Mouse (Mus musculus) skeletal muscle tissue, adult 2 months (tissue): ENCODE measurements around the gene Gm15319.
"Not testable (repeated sequence)": the region's sequence is repeated elsewhere in the genome, so short reads cannot be mapped to it uniquely, and the experiment has no call there.

ENCODE experiments used
- DNase-seq: peaks from one replicate; pipeline ENCODE4 v3.0.0-alpha.2; 2012; ENCODE audit warnings: low read depth, low spot score

The Gm15319 gene

DNA sequence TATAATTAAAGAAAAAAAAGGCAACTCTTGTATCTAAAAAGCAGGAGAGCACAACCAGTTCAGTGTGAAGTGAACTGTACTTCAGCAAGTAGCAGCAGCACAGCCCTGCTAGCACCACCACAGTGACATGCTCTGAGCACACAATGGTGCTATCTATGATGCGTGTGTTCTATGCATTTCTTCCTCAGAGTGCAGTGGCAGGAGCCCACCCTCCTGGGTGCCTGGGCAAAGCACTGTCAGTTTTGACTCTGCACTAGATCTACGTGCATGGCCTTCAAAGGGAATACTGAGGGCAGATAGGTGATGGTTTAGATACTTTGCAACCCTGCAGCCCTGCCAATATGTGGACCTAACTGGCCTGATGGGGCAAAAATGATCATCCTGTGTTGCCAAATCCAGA is at the start of gene Gm15319:
Gene Gm15319 (minus strand): TSS at position 101 of the 400 bp plus-strand sequence.
- not testable (repeated sequence) for DNase-seq

DNA sequence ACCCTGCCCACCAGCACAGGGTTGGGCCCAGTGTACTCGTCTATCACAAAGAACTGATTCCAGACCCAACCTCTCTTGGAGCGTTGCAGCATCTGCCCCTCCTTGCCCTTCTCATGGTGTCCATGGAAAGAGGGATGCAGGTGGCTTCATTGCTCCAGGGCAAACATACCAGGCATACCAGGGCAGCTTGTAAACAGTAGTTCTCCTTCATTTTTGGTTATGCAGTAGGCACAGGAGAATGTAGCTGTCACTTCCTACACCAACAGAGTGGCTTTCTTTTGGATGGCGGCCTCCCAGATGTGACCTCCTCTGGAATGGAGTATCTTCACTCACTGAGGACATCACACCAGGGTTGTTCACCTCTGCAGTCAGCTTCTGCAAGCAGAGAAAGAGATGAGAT is 47.3 kb upstream of the Gm15319 start:
- not testable (repeated sequence) for DNase-seq

DNA sequence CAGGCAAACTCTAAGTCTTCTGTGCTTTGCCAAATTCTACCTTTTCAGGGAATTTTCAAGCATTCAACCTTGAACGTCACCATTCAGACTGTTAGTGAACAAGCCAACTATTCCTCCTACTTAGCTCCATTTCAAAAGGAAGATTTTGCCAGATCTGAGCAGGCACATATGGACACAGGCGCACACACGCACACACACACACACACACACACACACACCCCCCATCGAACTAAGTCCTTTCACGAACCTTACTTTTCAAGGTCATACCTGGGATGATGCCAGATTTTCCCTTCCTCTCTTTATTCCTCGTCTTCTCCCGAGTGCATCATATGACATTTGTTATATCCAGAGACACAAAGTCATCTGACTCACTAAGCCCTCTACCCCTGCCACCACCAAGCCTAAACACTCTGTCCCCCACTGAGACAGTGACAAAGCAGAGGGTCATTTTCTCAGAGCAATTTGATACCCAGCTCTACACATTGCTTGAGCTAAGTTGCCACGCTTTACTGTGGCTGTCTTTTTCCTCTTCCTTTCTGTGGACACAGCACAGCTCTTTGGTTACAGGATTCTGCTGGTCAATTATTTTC is 45.5 kb upstream of the Gm15319 start:
- DNase-seq, result not testable (repeated sequence)

DNA sequence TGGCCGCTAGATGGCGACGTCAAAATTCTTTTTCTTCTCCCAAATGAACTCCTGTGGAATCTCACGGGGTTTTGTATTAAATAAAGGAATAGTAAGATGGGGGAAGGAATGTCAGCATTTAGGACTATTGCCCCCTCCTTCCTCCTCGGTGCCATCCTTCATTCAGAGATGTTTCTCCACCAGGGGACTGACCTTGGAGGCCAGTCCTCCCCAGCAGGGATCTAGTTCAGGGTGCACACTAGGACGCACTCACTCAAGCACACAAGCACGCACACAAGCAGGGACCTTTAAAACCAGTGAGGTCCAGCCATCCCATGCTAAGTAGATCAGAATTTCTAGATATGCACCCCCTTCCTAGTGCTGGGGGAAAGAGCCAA is 26.3 kb upstream of the Gm15319 start:
- not testable (repeated sequence) for DNase-seq

DNA sequence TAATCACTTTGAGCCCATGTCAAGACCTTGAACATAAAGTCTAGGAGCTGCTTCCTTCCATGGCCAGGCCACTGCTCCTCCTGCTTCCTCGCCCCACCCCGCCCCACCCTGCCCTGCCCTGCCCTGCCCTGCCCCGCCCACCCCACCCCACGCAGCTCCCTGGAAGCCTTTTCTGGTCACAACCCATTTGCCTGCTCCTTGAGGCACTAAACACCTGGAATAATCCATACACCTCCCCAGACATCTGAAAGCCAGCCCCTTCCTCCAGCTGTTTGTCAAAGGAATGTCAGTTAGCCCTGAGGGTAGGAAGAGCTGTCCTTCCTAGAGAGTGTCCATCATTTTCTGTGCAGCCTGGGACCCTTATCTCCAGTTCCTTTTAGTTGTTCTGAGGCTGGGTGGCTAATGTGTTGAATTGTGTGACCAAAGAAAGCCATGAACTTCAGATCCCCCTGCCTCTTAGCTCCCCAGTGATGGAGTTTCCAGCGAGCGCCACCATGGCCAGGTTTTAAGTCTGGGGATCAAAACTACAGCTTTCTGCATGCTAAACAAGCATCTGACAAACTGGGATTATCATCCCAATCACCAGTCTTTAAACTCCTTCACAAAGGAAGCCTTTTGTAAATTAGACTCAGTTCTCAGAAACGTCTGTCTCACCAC is 25.8 kb upstream of the Gm15319 start:
- DNase-seq, result not testable (repeated sequence)

DNA sequence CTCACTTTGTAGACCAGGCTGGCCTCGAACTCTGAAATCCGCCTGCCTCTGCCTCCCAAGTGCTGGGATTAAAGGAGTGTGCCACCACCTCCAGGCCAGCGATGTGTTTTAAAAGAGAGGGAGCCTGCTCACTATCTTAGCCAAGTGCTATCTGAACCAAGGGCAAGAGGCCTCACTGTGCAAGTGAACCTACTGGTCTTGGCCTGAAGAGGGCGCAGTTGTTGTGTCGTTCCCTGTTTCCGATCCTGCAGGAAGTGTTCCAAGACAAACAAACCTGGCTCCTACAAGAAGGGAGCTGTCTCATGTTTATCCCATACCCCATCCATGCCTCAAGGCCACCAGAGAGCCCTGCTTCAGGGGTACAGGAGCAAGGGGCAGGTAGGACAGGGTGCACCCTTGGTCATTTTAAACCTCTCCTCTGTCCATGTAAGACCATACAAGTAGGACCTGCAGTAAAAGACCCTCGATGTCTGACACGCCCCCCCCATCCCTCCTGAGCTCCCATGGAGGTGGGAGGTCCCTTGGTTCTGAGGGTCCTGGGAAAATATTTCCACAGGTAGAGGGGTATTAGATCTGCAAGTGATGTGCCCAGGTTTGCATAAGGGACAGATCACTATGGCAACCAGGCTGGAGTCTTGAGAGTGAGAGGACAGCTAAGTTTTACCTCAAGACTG is 24.2 kb upstream of the Gm15319 start:
- DNase-seq, result not testable (repeated sequence)

DNA sequence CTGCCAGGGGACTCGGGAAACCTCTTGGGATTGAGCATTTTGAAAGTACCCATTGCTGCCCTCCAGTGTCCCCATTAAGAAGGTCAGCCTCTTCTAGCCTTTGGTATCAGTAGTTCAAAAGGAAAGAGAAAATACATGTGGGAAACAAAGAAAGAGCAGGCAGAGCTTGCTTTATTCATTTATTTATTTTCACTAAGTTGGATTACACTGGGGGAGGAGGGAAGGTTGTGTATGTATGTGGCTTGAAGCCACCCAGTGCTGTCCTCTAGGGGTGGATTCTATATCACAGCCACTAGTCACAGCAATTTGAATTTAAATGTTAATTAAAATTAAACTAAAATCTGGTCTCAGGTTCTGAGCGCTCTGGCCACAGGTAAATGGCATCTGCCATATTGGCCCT is 22.0 kb upstream of the Gm15319 start:
- DNase-seq, result not testable (repeated sequence)

DNA sequence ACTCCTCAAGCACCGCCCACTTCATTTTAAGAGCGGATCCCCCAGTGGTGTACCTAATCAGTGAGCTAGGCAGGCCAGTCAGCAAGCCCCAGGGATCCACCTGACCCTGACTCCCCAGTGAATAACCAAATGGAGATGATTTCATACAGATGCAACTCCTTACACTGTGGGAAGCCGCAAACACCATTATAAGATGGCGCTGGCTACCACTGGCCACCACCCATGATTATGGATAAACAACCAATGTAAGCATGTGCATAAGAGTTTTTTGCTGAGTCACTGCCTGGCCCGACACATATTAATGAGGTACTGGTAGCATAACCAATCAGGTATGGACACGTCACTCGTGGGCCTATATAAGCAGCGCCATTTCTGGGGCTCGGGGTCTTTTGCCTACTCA is 21.1 kb upstream of the Gm15319 start:
- DNase-seq, result not testable (repeated sequence)

DNA sequence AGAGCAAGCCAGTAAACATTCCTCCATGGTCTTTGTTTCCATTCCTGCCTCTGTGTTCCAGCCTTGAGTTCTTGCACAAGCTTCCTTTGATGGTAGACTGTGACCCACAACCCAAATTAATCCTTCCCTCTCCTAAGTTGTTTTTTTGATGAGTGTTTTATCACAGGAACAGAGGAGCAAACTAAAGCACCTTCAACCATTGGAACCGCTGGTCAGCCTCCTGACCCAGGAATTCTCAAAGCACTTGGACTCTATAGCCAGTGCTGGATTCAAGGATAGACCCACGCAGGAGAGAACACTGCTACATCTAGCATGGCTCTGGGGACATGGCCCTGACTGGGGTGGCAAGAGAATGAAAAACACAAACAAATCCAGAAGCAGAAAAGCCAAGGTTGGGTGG is 19.1 kb upstream of the Gm15319 start:
- DNase-seq, result not testable (repeated sequence)

DNA sequence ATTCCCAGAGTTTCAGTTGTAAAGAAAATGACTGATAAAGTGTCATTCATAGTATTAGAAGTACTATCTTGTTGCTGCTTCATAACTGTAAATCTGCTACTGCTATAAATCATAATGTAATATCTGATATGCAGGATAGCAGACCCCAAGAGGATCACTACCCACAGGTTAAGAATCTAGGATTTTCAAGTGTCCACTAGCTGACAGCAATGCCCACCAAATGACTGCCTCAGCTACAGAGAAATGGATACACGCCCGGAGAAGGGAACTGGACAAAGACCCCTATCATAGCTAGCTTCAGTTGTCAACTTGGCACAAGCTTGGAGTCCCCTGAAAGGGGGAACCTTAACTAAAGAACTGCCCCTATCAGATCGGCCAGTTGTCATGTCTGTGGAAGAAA is 18.6 kb upstream of the Gm15319 start:
- not testable (repeated sequence) for DNase-seq

DNA sequence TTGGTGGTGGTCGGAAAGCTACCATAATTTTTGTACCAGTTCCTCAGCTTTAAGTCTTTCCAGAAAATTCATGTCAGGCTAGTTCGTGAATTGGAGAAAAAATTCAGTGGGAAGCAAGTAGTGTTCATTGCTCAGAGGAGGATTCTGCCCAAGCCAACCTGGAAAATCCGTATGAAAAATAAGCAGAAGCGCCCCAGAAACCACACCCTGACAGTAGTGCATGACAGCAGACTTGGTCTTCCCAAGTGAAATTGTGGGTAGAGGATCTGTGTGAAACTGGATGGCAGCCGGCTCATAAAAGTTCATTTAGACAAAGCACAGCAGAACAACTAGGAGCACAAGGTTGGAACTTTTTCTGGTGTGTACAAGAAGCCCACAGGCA is 18.2 kb upstream of the Gm15319 start:
- not testable (repeated sequence) for DNase-seq

DNA sequence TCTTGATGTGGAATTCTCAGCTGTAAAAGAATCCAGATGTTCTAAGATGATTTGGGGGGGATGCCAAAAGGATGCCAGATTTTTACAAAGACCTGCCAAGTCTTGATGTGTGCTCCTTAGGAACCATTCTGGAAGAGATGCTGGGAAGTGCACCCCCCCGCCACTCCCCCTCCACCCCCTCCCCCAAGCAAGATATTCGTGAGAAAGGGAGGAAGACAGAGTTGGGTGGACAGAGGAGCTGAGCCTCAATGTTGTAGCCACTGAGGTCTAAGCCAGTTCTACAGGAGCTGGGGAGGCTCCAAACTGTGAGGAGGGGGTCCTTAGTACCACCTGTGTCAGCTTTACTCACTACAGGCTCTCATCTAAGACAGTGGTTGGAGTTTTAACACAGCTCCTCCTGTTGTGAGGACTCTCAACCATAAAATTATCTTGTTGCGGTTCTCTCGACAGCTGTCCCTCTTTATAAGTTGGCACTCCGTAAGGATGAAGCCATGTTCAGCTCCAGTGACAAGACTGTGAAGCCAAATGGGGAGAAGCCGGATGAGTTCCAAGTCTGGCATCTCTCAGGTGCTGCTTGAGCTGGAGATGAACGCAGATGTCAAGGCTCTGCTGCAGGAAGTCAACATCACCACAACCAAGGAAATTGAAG is 17.7 kb upstream of the Gm15319 start:
- DNase-seq, result not testable (repeated sequence)

DNA sequence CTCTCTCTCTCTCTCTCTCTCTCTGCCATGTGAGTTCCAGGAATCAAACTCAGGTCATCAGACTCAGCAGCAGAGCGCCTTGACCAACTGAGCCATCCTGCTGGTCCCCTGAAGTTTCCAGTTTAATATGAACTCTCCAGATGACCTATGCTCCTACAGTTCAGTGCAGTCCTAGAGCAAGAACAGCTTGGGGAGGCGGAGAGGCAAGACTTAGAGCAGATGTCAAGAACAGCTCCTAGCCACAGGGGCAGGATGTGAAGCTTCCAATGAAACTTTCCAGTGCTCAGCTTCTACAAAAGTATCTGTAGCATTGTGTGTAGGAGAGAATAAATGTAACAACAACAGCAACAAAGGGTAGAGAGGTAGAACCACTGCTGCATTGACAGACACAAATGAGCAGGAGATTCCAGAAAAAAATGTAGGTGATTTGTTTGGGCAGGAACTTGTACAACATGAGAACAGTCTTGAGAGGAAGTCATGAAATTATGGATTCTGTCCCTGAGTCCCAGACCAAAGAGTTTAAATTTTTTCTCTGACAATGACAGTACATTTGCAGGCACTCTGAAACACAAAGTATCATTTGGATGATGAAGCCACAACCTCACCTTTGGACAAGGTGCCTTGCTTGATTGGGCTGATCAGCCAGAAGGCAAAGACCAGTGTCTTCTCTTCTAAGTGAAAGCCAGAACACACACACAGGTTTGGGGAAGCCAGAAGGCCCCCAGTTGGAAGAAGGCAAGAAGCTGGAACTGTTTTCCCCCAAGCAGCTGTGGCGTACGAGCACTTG is 16.8 kb upstream of the Gm15319 start:
- DNase-seq, result not testable (repeated sequence)

DNA sequence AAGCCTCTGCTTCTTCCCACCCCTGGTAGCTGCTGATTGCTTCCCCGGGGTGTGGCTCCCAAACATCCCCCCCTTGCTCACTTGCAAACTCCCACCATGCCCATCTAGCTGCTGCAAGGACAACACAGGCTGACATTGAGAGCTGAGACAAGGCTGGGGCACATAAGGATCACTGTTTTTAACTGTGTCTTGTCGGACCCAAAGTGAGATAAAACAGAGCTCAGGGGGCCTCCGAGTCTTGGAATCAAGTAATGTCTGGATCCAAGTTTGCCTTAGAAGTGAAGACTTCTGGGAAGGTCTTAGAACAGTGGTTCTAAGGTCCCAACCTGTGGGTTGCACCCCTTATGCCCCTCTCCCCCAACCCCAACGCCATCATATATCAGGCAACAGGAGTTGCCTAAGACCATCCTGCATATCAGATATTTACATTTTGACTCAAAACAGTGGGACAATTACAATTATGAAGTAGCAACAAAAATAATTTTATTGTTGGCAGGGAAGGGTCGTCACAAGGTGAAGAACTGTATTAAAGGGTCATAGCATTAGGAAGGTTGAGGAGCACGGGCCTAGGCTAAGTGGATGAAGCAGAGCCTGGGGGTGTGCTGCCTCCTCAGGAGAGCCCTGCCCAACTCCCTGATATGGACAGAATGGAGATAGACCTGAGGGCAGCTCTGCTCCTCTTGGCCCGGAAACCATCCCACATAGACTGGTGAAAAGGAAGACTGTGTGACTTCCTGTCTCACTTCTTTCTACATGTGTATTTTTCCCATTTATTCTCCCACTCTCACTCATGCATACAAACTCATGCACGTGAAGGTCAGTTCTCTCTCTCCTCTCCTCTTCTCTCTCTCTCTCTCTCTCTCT is 16.0 kb upstream of the Gm15319 start:
- DNase-seq, result not testable (repeated sequence)

DNA sequence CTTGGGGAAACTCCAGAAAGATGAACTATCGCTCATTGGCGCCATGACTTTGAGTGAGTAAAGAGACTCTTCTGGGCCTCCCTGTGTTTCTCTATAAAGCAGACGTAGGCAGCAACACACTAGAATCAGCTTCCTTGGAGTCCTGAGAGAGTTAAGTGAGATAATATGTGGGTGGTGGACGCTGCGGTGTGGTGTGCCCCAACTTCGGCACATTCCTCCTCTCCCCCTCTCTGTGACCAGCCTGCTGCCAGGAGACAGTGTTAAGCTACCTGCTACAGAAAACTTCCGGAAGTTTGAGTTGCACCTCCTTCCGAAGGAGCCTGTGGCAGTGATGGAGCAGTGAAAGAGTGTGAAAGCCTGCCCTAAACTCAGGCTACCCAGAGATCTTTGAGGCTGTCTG is 15.3 kb upstream of the Gm15319 start:
- DNase-seq, result not testable (repeated sequence)

DNA sequence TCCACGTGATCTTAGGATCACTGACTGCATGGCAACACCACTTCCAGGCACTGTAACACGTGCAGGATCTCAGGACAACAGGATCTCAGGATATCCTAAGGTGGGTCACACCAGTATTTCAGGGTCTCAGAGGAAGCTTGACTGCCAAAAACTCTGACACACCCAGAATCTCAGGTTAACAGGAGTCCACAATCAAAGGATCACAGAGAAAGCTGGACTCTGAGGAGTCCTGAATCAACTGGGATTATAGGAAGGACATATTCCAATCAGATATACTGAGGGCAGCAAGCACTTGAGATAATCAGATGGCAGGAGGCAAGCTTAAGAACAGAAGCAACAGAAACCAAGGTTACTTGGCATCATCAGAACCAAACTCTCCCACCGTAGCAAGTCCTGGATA is 12.7 kb upstream of the Gm15319 start:
- DNase-seq, result not testable (repeated sequence)

DNA sequence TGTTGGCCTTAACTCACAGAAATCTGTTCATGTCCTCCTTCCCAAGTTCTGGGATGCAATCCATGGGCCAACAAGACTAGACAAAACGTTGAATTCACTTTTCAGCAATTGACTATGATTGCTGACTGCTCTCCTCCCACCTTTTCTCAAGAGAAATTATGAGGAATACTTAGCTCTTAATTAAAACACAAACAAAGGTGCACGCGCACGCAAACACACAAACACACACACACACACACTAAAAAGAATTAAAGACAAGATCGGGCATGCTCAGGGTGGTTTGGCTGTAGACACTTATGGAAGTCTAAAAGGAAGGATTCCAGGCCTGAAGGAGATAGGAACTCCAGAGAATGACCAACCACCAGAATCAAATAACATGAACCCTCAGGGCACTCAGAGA is 6.6 kb downstream of the Gm15319 start:
- DNase-seq, result not testable (repeated sequence)

DNA sequence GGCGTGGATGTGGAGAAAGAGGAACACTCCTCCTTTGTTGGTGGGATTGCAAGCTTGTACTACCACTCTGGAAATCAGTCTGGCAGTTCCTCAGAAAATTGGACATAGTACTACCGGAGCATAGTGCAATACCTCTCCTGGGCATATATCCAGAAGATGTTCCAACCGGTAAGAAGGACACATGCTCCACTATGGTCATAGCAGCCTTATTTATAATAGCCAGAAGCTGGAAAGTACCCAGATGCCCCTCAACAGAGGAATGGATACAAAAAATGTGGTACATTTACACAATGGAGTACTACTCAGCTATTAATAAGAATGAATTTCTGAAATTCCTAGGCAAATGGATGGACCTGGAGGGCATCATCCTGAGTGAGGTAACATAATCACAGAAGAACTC is 9.4 kb downstream of the Gm15319 start:
- not testable (repeated sequence) for DNase-seq

DNA sequence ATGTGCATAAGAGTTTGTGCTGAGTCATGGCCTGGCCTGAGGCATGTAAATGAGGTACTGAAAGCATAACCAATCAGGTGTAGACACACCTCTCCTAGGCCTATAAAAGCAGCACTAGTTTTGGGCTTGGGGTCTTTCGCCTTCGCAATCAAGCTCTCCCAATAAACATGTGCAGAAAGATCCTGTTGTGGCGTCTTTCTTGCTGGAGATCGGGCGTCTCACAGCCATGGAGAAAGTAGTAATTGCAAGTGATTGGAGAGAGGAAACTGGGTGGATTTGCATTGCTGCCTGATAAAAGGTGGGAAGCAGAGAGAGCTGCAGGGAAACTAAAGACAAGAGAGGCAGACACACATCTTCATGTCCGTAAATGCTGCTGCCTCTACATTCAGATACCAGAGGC is 60.3 kb downstream of the Gm15319 start:
- not testable (repeated sequence) for DNase-seq

DNA sequence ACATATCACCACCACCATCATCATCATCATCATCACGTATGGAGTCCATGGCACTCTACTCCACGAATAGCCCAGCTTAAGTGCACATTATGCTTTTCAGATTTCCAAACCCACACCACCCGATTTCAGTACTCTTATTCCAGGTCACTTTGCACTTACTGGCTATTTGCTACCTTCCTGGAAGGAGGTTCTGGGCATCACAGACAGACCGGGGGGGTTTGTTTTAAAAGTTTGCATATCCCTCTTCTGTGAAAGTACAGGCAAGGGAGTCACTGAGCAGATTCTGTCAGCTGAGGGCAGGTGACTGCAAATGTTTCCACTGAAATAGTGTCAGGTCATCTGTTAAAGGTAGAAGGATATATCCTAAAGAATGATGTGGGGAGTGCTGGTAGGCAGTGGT is 63.0 kb downstream of the Gm15319 start:
- DNase-seq, result not testable (repeated sequence)
